Mouse (Mus musculus) forebrain, embryonic 11.5 days (tissue): ENCODE measurements at regions not wholly inside any gene's neighbourhood (a gene's known extent, or its start where the extent isn't known, plus 50 kb on each side); places are given as distances from the start of the nearest gene placed in this dataset.
"Not testable (repeated sequence)": the region's sequence is repeated elsewhere in the genome, so short reads cannot be mapped to it uniquely, and the experiment has no call there.

Experiments
- ATAC-seq: fragments of 200-750 bp; cut with Nextera tagmentation; replicated peaks from 2 replicates; pipeline ENCODE4 v1.8.0; 2017; ENCODE audit warnings: moderate TSS enrichment; ENCODE audit not compliant: low FRiP score
- DNase-seq: peaks from one replicate; pipeline ENCODE4 v3.0.0-alpha.2; 2017; ENCODE audit warnings: low spot score
- H3K27ac ChIP-seq: fragments of 300-500 bp; sonication (generic); 2 replicates; pipeline ENCODE4 v1.5.1; 2014; ENCODE audit warnings: low read depth, low read length
- H3K27me3 ChIP-seq: fragments of 300-500 bp; sonication (generic); 2 replicates; pipeline ENCODE4 v1.6.1; 2014; ENCODE audit warnings: mild to moderate bottlenecking, low read length, mixed read lengths; ENCODE audit not compliant: control insufficient read depth, insufficient read depth
- H3K36me3 ChIP-seq: fragments of 300-500 bp; sonication (generic); 2 replicates; pipeline ENCODE4 v1.6.1; 2014; ENCODE audit warnings: mild to moderate bottlenecking, low read length, moderate library complexity, mixed read lengths; ENCODE audit not compliant: control insufficient read depth, insufficient read depth
- H3K4me1 ChIP-seq: fragments of 300-500 bp; sonication (generic); replicated peaks from 2 replicates; pipeline ENCODE4 v1.6.1; 2014; ENCODE audit warnings: low read length, mixed read lengths; ENCODE audit not compliant: control insufficient read depth, insufficient read depth
- H3K4me2 ChIP-seq: fragments of 300-500 bp; sonication (generic); 2 replicates; pipeline ENCODE4 v1.6.1; 2014; ENCODE audit warnings: low read depth, mild to moderate bottlenecking, low read length, moderate library complexity, mixed read lengths; ENCODE audit not compliant: severe bottlenecking
- H3K4me3 ChIP-seq: fragments of 300-500 bp; sonication (generic); 2 replicates; pipeline ENCODE4 v1.5.1; 2014; ENCODE audit warnings: low read depth, low read length
- H3K9ac ChIP-seq: fragments of 300-500 bp; sonication (generic); 2 replicates; pipeline ENCODE4 v1.6.1; 2014; ENCODE audit warnings: low read length
- H3K9me3 ChIP-seq: fragments of 300-500 bp; sonication (generic); 2 replicates; pipeline ENCODE4 v1.6.1; 2016; ENCODE audit warnings: low read length, mixed read lengths; ENCODE audit not compliant: control insufficient read depth
- WGBS: fragments of 180-500 bp; shearing (Covaris S2); extraction: QIAGEN DNeasy Blood & Tissue Kit; methylation state at CpG from one replicate; pipeline ENCODE4 v1.1.7; 2014; 5-methylcytosine and 5-hydroxymethylcytosine counted together

DNA sequence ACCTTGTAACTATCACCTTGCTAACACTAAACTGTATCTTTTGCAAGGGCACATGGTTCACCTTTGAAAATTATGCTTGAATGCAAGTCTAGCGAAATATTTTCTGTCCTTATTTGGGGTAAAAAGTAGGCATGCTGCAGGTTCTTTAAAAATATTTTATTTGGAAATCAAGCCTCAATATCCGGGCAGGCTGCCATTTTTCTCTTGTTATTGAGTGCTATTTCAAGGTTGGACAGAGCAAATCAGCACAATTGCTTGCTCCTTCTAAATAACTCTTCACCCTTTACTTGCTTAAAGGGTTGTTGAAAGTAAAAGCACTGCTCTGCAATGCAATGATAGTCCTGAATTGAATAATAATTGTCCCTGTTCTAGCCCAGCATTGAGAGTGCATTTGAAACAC, 149.0 kb downstream of the Cox7c start:
- H3K27ac ChIP-seq = no peak overlapping the region
- no peaks in the 10 kb centered on the region for H3K9me3 ChIP-seq
- no peaks in the 10 kb centered on the region for H3K36me3 ChIP-seq
- no peaks in the 10 kb centered on the region for H3K27me3 ChIP-seq
- no peak overlapping the region for H3K4me3 ChIP-seq
- no peaks in the 10 kb centered on the region for H3K4me1 ChIP-seq
- H3K9ac ChIP-seq = no peak overlapping the region
- ATAC-seq (no peak), DNase-seq (no peak)
- 87% methylated on average over 2 of the region's 2 CpGs for WGBS
- no peak overlapping the region for H3K4me2 ChIP-seq

DNA sequence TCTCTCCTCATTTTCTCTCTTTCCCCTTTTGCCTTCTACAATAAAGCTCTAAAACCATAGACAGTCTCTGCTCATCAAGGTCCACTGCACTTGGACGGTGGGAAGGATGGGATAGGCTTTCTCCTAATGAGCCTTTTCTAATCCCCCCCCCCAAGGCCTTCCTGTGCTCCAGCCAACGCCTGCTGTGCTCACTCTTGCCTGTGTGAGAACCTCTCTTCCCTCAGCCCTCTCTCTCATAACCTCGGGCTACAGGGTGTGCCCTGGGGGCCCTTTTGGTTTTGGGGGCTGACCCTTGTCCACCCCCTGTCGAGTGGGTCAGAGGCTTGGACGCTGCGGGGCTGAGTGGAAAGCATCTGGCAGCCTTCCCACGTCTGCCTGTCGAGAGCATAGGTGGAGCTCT, 151.6 kb downstream of the Cox7c start:
- ATAC-seq (0 out of 2 replicates have a peak, but pooled peaks have one; percentile 39), DNase-seq (no peak)
- WGBS = 43% methylated on average over 8 of the region's 8 CpGs
- Histone ChIP-seq H3K27me3 (no peaks in the 10 kb centered on the region), H3K36me3 (no peaks in the 10 kb centered on the region), H3K4me3 (no peak overlapping the region), H3K27ac (no peak overlapping the region), H3K9ac (no peak overlapping the region), H3K9me3 (no peaks in the 10 kb centered on the region), H3K4me2 (no peak overlapping the region), H3K4me1 (no peaks in the 10 kb centered on the region)

DNA sequence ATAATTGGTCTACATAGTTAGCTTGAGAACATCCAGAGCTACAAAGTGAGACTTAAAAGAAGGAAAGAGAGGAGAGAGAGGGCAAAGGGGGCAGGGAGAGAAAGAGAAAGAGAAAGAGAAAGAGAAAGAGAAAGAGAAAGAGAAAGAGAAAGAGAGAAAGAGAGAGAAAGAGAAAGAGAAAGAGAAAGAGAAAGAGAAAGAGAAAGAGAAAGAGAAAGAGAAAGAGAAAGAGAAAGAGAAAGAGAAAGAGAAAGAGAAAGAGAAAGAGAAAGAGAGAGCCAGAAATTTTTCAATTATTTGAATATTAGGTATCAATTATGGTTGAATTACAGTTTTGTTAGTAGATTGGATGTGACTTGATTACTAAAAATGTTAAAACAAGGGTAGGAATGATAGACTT, 156.9 kb downstream of the Cox7c start:
- not testable (repeated sequence) for H3K4me1 ChIP-seq, H3K4me3 ChIP-seq, DNase-seq, H3K27ac ChIP-seq, H3K9ac ChIP-seq, H3K36me3 ChIP-seq, ATAC-seq, H3K4me2 ChIP-seq, H3K9me3 ChIP-seq, H3K27me3 ChIP-seq

DNA sequence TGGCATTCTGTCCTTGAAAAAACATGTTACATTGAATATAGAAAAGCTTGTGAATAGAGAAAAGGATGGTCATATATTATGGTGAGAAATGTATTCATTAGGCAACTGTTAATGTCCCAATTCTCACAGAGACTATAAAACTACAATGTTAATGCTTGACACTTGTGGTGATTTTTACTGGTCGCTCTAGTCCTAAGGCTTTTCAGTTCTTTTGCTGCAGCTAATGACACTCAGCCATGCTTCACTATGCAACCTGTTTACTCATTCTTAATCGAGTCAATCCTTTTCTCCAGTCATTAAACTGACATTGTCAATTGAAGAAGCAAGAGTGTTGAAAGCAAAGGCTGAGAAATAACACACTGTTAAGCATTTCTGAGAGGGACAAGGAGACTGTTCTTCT, 163.9 kb downstream of the Cox7c start:
- no peak for ATAC-seq
- no peaks in the 10 kb centered on the region for H3K9me3 ChIP-seq
- H3K36me3 ChIP-seq = no peaks in the 10 kb centered on the region
- DNase-seq = no peak
- no peaks in the 10 kb centered on the region for H3K4me1 ChIP-seq
- H3K4me3 ChIP-seq = no peak overlapping the region
- H3K9ac ChIP-seq = no peak overlapping the region
- WGBS = 88% methylated on average over 2 of the region's 2 CpGs
- no peak overlapping the region for H3K4me2 ChIP-seq
- no peak overlapping the region for H3K27ac ChIP-seq
- no peaks in the 10 kb centered on the region for H3K27me3 ChIP-seq

DNA sequence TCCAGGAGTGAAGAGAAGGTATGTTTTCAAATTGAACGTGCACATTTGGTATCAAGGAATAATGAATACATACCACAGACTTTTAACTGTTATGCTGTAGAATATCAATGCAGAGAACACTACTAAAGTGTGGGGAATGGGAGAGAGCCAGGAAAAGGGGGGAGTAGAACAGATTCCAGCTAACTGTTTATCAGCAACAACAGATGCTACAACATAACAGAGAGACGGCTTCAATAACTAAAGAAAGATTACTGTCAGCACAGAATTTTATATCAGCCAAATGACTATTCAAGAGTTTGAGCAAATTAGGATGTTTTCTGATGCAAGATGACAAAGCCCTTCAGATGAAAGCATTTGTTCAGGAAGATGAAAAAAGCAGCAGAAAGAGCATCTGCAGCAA, 183.0 kb downstream of the Cox7c start:
- DNase-seq = no peak
- no peak for ATAC-seq
- Histone ChIP-seq H3K4me1 (no peaks in the 10 kb centered on the region), H3K36me3 (no peaks in the 10 kb centered on the region), H3K27me3 (no peaks in the 10 kb centered on the region), H3K27ac (no peak overlapping the region), H3K4me2 (no peak overlapping the region), H3K9me3 (no peaks in the 10 kb centered on the region), H3K9ac (no peak overlapping the region), H3K4me3 (no peak overlapping the region)
- 91% methylated on average over 2 of the region's 2 CpGs for WGBS

DNA sequence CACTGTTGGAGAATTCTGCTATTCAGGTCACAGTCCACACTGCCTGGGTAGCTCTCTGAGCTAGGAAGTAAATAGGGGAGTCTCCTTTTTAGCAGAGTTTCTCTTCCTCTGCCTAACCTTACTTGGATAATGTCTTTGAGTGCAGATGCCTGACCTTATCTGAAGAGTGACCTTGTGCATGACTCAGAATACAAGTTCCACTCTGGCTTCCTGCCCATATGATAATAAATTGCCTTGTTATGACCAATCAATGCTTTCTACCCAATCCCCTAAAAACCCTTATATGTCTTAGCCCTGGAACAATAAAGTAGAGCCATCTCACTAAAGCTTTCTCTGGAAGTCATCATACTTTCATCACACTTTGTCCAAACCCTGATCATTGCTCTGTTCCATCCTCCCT, 198.4 kb downstream of the Cox7c start:
- DNase-seq (no peak), ATAC-seq (no peak)
- Histone ChIP-seq H3K9ac (no peak overlapping the region), H3K4me2 (no peak overlapping the region), H3K27ac (no peak overlapping the region), H3K4me1 (no peaks in the 10 kb centered on the region), H3K4me3 (no peak overlapping the region), H3K36me3 (no peaks in the 10 kb centered on the region), H3K27me3 (no peaks in the 10 kb centered on the region), H3K9me3 (no peaks in the 10 kb centered on the region)

DNA sequence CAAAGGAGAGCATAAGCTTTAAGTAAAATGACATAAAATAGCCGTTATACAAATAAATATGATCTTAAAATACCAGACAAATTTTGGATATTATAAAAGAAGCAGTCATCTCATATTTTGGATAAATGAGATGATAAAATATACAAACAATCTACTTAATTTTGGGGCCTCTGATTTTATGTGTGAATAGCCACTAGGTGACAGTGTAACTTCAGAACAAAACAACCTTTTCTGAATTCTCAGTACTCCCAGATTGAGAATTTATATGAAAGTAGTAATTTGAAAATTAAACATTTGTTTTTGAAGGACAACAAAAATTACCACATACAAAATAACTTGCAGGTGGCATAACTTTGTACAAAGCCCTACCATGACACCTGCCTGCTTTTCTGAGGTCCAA, 216.8 kb downstream of the Cox7c start:
- H3K27me3 ChIP-seq = no peaks in the 10 kb centered on the region
- no peak overlapping the region for H3K27ac ChIP-seq
- WGBS = 73% methylated on average over 1 of the region's 1 CpGs
- no peaks in the 10 kb centered on the region for H3K36me3 ChIP-seq
- H3K4me2 ChIP-seq = no peak overlapping the region
- no peak for ATAC-seq
- H3K9ac ChIP-seq = no peak overlapping the region
- no peak for DNase-seq
- H3K4me1 ChIP-seq = no peaks in the 10 kb centered on the region
- H3K9me3 ChIP-seq = no peaks in the 10 kb centered on the region
- no peak overlapping the region for H3K4me3 ChIP-seq
